Mouse (Mus musculus) gastrocnemius, adult 8-10 months (tissue): Measurements from ENCODE around the gene Slc51b. TPM values are rescaled to one million over a fixed set of nuclear protein-coding genes. Genes with fewer than 3 reads are reported as not detected.
A peak's percentile ranks its signal among the peaks of the same experiment; 100 is the strongest.

Source experiments
- DNase-seq, 2 experiments: peaks; one replicate each; pipeline ENCODE4 v3.0.0; 2022; ENCODE audit warnings: low spot score in 2 of 2
- total RNA-seq, 4 experiments: library from RNA; stranded (reverse); gene quantifications; 2 replicates each; pipeline ENCODE4 v1.2.4; 2022

The Slc51b gene
- total RNA-seq, 4 experiments from 2014 or later, result not detected

GRCm38 (mm10) chr9:65374468-65375162 lies 48.1 kb downstream of the Slc51b start:
- DNase-seq, result peak; percentile 57 to 80

GRCm38 (mm10) chr9:65372449-65372848 lies 50.3 kb downstream of the Slc51b start:
- no peak for DNase-seq

- DNase-seq, result no peak
Observed at GRCm38 (mm10) chr9:65371756-65372155, 51.0 kb downstream of the Slc51b start.

GRCm38 (mm10) chr9:65365721-65366120 lies 57.0 kb downstream of the Slc51b start:
- DNase-seq, result no peak

GRCm38 (mm10) chr9:65363684-65364083 lies 59.1 kb downstream of the Slc51b start:
- no peak for DNase-seq

Other genes starting within 250 kb of the Slc51b start
- 1 to 10 TPM; 3.3 to 5.2 (median 4.1) TPM for gene Parp16, start 227.6 kb downstream of the Slc51b start, total RNA-seq
- gene Cilp, start 157.8 kb downstream of the Slc51b start, total RNA-seq, result 10 to 100 TPM in 2 of 4 experiments, 1 to 10 TPM in 2; 3.3 to 14.7 (median 9.6) TPM
- gene Clpx, start 128.7 kb downstream of the Slc51b start, total RNA-seq, result 10 to 100 TPM; 55.4 to 65.0 (median 56.9) TPM
- 10 to 100 TPM; 12.1 to 19.7 (median 15.0) TPM for gene Pdcd7, start 76.9 kb downstream of the Slc51b start, total RNA-seq
- under 1 TPM in 3 of 4 experiments, not detected in 1; 0.31 to 0.52 (median 0.46) TPM for gene Ubap1l, start 61.9 kb downstream of the Slc51b start, total RNA-seq
- gene Kbtbd13, start 31.3 kb downstream of the Slc51b start, total RNA-seq, result 10 to 100 TPM in 3 of 4 experiments, 1 to 10 TPM in 1; 9.8 to 12.3 (median 11.4) TPM
- 1 to 10 TPM; 2.1 to 3.8 (median 2.2) TPM for gene Rasl12, start 24.4 kb downstream of the Slc51b start, total RNA-seq
- gene Mtfmt, start 12.8 kb upstream of the Slc51b start, total RNA-seq, result 1 to 10 TPM; 4.2 to 6.2 (median 5.3) TPM
- 10 to 100 TPM in 1 of 4 experiments, 1 to 10 TPM in 3; 5.8 to 15.8 (median 7.6) TPM for gene Spg21, start 38.0 kb upstream of the Slc51b start, total RNA-seq
- gene Ankdd1a, start 97.2 kb upstream of the Slc51b start, total RNA-seq, result not detected
- 1 to 10 TPM; 2.7 to 4.0 (median 3.0) TPM for gene Plekho2, start 157.1 kb upstream of the Slc51b start, total RNA-seq
- gene Pif1, start 164.2 kb upstream of the Slc51b start, total RNA-seq, result not detected
- gene Rbpms2, start 206.7 kb upstream of the Slc51b start, total RNA-seq, result 1 to 10 TPM in 3 of 4 experiments, under 1 TPM in 1; 0.97 to 2.0 (median 1.6) TPM
- 100 to 1,000 TPM; 192 to 246 (median 237) TPM for gene Oaz2, start 245.0 kb upstream of the Slc51b start, total RNA-seq